Mouse (Mus musculus): Measurements from ENCODE around the gene Dst.

DNA sequence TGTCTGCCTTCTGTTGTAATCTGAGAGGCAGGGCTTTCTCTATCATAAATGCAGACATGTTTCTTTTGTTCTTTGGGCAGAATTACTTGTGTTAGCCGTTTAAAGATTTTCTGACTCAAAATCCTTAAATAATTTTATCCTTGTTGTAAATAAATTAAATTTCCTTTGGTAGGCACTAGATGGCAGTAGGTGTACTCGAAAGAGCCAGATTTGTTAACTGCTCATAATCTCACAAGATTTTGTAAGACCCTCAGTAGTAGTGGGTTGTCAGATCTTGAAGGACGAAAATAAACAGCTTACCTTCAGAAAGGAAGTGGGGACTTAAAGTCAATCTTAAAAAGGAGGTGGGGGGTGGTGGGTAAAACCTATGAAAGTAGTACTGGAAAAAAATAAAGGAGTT lies 209.7 kb downstream of the Dst start:
- TF ChIP-seq CTCF (IDR thresholded peaks at IDR 0.05; ENCODE audit: low read depth) (peak; percentile 50), EP300 (IDR thresholded peaks at IDR 0.05; ENCODE audit: low read depth) (no peak)

Data from heart, postnatal 0 days (tissue).